Mouse (Mus musculus): ENCODE data around the gene Phyhipl.

Gene Phyhipl

GRCm38 (mm10) chr10:70533301-70533781, 122.4 kb downstream of the Phyhipl start:
- peak; percentile 27 for DNase-seq (ENCODE audit: low spot score)

- peak; percentile 36 for DNase-seq (ENCODE audit: low spot score)
Measured at GRCm38 (mm10) chr10:70532249-70532648, 123.5 kb downstream of the Phyhipl start.

- peak; percentile 10 for DNase-seq (ENCODE audit: low spot score)
Measured at GRCm38 (mm10) chr10:70530185-70530823, 125.5 kb downstream of the Phyhipl start.

GRCm38 (mm10) chr10:70521379-70521778, 134.4 kb downstream of the Phyhipl start:
- peak; percentile 29 for DNase-seq (ENCODE audit: low spot score)

- peak; percentile 39 for DNase-seq (ENCODE audit: low spot score)
Measured at GRCm38 (mm10) chr10:70520143-70521131, 135.3 kb downstream of the Phyhipl start.

GRCm38 (mm10) chr10:70519640-70520099, 136.1 kb downstream of the Phyhipl start:
- DNase-seq (ENCODE audit: low spot score) = peak; percentile 33

GRCm38 (mm10) chr10:70516661-70517060, 139.1 kb downstream of the Phyhipl start:
- peak; percentile 24 for DNase-seq (ENCODE audit: low spot score)

GRCm38 (mm10) chr10:70514848-70515247, 140.9 kb downstream of the Phyhipl start:
- DNase-seq (ENCODE audit: low spot score) = no peak

GRCm38 (mm10) chr10:70507880-70508279, 147.9 kb downstream of the Phyhipl start:
- peak; percentile 39 for DNase-seq (ENCODE audit: low spot score)

Measured in testis, postnatal 10 days (tissue).